Mouse (Mus musculus): Measurements from ENCODE around the gene Kprp.

DNA sequence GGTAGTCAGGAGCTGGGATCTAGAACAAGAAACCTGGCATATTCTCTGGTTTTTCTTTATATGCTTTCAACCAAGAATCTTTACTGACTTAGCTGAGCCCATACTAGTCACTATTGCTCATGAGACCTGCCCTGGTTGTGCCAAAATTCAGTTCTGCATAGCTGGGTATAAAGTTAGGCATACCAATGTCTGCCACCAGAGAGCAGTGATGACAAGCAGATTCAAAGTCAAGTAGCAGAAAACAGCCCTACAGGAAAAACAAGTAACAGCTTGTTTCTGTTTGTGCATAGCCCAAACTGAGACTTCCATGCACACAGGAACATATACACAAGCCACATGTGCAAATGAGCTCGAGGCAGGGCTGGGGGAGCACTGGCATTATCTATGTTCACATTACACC lies 1.2 kb downstream of the Kprp start:
- TF ChIP-seq CTCF (IDR thresholded peaks at IDR 0.05; ENCODE audit: control insufficient read depth, insufficient read depth, insufficient read length) = no peak
- TF ChIP-seq MAX (IDR thresholded peaks at IDR 0.05) = no peak
- TF ChIP-seq MYOD1 (IDR thresholded peaks at IDR 0.05; ENCODE audit: control insufficient read depth, insufficient read length, low read depth) = no peak
- TF ChIP-seq USF1 (IDR thresholded peaks at IDR 0.05; ENCODE audit: low read depth) = no peak
- no peak for TF ChIP-seq MYOG (IDR thresholded peaks at IDR 0.05; ENCODE audit: control insufficient read depth, extremely low read depth, insufficient read length)
- no peak for TF ChIP-seq CEBPB (IDR thresholded peaks at IDR 0.05; ENCODE audit: low read depth)
